Comparison of ENCODE assay signal across 18 mouse cellular contexts in the genomic region with DNA sequence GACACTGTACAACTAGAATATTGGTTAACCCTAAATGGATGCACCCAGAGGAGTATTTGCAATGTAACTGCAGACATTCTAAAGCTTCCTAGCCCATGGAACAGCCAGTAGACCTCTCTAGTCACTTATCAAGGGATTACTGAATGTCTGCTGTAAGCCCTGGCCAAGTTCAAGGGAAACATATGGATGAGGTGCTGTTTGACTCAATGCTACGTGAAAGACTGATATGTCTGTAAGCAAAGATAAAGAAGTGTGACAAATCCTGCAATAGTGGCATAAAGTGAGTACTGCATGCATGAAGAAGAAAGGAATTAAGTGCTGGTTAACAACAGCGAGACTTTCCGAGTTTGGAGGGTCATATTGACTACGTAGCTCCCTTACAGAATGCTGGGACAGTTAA.
"Had no signal": no experiment of that assay in that cellular context is flagged by ENCODE, and none has a peak within 500 bp of the region (broad histone marks: within the 10 kb centered on the region; RNA-seq: fewer than 3 reads in every experiment).

No protein-coding gene starts in this region.

- H3K4me3 ChIP-seq: liver, embryonic 13.5 days; liver, embryonic 15.5 days; megakaryocyte, embryonic 14.5 days; midbrain, embryonic 12.5 days; neural tube, embryonic 12.5 days; stomach, embryonic 15.5 days had no signal

- H3K4me2 ChIP-seq: liver, embryonic 11.5 days; liver, embryonic 13.5 days; liver, embryonic 15.5 days; midbrain, embryonic 12.5 days; neural tube, embryonic 12.5 days; stomach, embryonic 15.5 days had no signal

- H3K27ac ChIP-seq: liver, embryonic 13.5 days; liver, embryonic 15.5 days; macrophage; midbrain, embryonic 12.5 days; neural tube, embryonic 12.5 days; stomach, embryonic 15.5 days; stomach, postnatal 0 days had no signal

- ATAC-seq: liver, postnatal 0 days; midbrain, embryonic 16.5 days had no signal

- H3K9me3 ChIP-seq: liver, embryonic 13.5 days; liver, embryonic 15.5 days; megakaryocyte, embryonic 14.5 days; midbrain, embryonic 12.5 days; neural tube, embryonic 12.5 days; stomach, embryonic 15.5 days had no signal

- H3K4me1 ChIP-seq: liver, embryonic 13.5 days; liver, embryonic 15.5 days; megakaryocyte, embryonic 14.5 days; midbrain, embryonic 12.5 days; neural tube, embryonic 12.5 days; stomach, embryonic 15.5 days had no signal

- H3K9ac ChIP-seq: liver, embryonic 13.5 days; liver, embryonic 15.5 days; liver, postnatal 0 days; midbrain, embryonic 12.5 days; neural tube, embryonic 12.5 days; stomach, embryonic 15.5 days had no signal

- DNase-seq: liver; liver, embryonic 13.5 days; liver, postnatal 0 days; lung, postnatal 14 days; midbrain, embryonic 14.5 days; right cerebral cortex, postnatal 14 days; thymus, adult 2 months; thymus, postnatal 25 days; thymus, postnatal 4 days had no signal

- H3K27me3 ChIP-seq: liver, embryonic 13.5 days; liver, embryonic 15.5 days; megakaryocyte, embryonic 14.5 days; midbrain, embryonic 12.5 days; neural tube, embryonic 12.5 days; stomach, embryonic 15.5 days had no signal

- H3K36me3 ChIP-seq: liver, embryonic 13.5 days; liver, embryonic 15.5 days; midbrain, embryonic 12.5 days; neural tube, embryonic 12.5 days; stomach, embryonic 15.5 days had no signal
